Mouse (Mus musculus) splenic B cell, adult 2 months (primary cell): Measurements from ENCODE around the gene Mttp.

Experiments
- DNase-seq: peaks from one replicate; pipeline ENCODE4 v3.0.0-alpha.2; 2011; ENCODE audit warnings: low read depth, low spot score
- H3K27me3 ChIP-seq: 2 replicates; pipeline ENCODE4 v1.6.1; 2012; ENCODE audit warnings: mild to moderate bottlenecking, low read length, moderate library complexity, mixed read lengths; ENCODE audit not compliant: control insufficient read depth, poor library complexity, insufficient read depth, severe bottlenecking
- H3K36me3 ChIP-seq: 2 replicates; pipeline ENCODE4 v1.6.1; 2012; ENCODE audit warnings: mild to moderate bottlenecking, low read length, moderate library complexity, mixed read lengths; ENCODE audit not compliant: control insufficient read depth, poor library complexity, insufficient read depth, severe bottlenecking

The Mttp gene

DNA sequence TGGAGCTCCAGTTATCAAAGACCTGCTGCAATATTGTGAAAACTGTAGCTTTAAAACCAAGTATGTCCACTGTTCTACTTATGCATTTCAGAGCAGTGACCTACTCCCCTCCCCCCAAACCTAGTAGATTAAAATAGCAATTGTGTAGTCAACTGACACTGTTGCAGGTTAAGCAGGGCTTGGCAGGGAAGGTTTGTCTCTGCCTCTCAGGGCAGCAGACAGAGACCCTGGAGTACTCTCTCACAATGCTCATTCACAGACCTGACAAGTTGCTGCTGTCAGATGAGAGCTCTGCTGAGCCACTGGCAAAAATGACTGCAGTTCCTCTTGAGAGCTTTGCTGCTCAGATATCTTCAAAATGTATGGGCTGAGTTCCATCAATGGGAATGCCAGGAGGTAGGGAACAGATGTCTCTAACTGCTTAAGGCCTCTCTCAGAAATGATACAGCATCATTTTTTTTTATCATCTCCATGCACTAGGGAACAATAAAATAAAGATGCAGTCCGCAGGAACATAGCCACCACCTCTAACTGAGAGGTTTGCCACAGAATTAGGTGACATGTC lies 61.6 kb downstream of the Mttp start:
- H3K27me3 ChIP-seq = no peaks in the 10 kb centered on the region
- H3K36me3 ChIP-seq = no peaks in the 10 kb centered on the region
- no peak for DNase-seq

DNA sequence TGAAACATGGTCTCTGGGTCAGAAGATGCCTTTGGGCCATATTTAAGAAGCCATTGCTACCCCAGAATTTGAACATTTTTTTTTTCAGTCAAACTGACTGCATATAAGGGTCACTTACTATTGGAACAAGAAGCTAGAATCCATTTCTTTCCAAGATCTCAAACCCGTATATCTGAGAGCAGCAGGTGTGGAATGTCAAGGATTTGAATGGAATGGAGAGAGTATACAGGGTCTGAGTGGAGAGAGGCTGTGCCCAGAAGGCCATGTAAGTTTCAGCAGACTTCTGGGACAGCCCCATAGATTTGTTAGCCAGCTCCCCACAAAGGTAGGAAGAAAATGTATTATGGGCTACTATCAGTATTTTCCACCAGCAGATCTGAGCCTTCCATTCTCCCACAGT lies 66.1 kb downstream of the Mttp start:
- Histone ChIP-seq H3K36me3 (no peaks in the 10 kb centered on the region), H3K27me3 (no peaks in the 10 kb centered on the region)
- no peak for DNase-seq

DNA sequence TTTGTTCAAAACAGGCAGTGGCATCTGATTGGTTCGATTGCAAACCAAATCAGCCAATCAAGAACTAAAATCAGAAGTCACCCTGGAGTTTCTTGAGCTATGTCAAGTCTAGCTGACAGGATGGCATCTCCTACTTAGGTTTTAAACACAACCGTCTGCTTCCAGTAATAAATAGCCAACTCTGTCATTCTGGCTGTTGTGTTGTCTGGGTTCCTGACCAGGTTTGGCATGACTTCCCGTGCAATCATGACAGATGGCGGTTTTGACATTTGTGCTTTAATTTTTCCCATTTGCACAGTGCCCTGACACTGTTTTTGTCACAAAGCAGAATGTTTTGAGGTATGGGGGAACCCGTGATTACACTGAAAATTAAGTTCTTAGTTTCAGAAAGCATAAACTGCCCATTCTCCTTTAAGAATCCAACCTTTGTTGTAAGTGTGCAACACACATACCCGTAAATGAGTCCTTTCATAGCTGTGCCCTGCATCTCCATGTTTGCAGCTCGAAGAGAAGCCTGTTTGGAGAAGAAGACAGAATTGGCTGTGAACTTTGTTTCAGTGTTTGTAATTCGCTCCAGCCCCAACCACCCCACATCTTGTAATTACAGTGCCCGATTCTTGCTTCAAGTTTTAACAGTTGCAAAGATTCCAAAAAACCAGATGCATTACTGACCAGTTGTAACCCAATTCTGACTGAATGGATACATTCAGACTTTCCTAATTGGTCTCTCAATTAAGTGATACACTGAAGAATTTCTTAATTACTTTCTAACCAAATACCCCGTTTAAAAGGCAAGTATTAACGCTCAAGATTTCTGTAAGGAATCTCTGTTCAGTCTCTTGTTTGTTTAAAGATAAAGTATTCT lies 67.1 kb downstream of the Mttp start:
- no peaks in the 10 kb centered on the region for H3K36me3 ChIP-seq
- no peaks in the 10 kb centered on the region for H3K27me3 ChIP-seq
- DNase-seq = no peak

DNA sequence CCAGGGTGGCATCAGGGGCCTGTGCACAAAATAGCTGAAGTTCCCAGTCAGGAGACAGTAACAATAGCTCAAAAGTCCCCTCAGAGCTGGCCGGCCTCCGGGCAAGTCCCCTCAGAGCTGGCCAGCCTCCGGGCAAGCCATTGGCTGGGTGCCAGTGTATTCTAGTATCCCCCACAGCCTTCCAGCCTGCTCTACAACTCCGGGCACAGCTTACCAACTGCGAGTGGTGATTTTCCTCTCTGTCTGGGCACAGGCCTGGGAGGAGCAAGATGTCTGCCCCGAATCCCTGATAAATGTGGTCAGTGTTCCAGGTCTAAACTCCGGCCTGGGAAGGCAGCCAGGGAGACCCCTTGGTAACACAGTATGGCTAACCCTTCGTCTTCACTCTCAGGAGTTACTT lies 69.6 kb downstream of the Mttp start:
- no peaks in the 10 kb centered on the region for H3K27me3 ChIP-seq
- DNase-seq = no peak
- H3K36me3 ChIP-seq = no peaks in the 10 kb centered on the region

DNA sequence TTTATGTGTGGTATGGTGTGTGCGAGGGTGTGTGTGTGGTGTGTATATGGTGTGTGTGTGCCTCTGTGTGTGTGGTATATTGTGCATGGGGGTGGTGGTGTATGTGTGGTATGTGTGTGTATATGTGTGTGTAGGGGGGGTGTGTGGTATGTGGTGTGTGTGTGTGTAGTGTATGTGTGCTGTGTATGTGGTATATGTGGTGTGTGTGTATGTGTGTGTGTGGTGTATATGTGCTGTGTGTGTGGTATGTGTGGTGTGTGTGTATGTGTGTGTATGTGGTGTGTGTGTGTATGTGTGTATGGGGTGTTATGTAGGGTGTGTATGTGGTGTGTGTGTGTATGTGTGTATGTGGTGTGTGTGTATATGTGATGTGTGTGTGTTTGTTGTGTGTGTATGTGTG lies 70.6 kb downstream of the Mttp start:
- DNase-seq = no peak
- H3K36me3 ChIP-seq = no peaks in the 10 kb centered on the region
- H3K27me3 ChIP-seq = no peaks in the 10 kb centered on the region

DNA sequence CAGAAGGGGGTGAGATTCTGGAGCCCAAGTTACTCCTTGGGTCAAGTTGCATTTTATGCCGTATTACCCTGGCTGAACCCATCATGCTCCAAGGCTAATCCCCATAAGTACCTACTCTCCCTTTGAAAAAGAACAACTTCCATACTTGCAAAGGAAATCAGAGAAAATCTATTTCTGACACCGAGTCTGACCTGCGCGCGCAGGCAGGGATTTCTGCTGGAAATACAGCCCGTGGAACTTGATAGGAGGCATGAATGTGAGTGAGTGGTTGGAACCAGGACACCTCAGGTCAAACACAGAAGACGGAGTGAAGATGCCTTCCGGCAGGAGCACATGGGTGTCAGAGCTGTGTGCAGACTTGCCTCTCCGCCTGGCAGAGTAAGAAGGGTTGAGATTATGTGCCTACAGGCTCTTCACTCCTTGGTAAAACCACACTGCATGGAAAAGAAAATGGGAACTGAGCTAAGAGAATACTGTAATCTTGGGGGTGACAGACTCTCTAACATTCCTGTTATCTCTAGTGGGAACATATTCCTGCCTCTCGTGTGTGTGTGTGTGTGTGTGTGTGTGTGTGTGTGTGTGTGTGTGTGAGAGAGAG lies 73.2 kb downstream of the Mttp start:
- Histone ChIP-seq H3K36me3 (no peaks in the 10 kb centered on the region), H3K27me3 (no peaks in the 10 kb centered on the region)
- no peak for DNase-seq

DNA sequence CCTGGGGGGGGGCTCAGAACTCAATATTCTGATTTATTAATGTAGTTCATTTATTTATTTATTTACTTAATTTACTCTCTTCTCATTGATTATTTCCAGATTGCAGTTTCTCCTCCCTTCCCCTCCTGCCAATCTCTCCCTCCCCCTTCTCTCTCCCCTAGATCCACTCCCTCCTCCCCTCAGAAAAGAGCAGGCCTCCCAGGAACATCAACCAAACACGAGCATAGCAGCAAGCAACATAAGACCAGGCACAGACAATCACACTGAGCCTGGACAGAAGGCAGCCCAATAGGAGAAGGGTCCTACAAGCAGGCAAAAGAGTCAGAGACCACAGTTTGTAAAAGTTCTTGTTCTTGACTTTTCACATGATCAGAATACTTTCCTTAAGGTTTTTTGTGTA lies 73.8 kb downstream of the Mttp start:
- Histone ChIP-seq H3K27me3 (no peaks in the 10 kb centered on the region), H3K36me3 (no peaks in the 10 kb centered on the region)
- no peak for DNase-seq

DNA sequence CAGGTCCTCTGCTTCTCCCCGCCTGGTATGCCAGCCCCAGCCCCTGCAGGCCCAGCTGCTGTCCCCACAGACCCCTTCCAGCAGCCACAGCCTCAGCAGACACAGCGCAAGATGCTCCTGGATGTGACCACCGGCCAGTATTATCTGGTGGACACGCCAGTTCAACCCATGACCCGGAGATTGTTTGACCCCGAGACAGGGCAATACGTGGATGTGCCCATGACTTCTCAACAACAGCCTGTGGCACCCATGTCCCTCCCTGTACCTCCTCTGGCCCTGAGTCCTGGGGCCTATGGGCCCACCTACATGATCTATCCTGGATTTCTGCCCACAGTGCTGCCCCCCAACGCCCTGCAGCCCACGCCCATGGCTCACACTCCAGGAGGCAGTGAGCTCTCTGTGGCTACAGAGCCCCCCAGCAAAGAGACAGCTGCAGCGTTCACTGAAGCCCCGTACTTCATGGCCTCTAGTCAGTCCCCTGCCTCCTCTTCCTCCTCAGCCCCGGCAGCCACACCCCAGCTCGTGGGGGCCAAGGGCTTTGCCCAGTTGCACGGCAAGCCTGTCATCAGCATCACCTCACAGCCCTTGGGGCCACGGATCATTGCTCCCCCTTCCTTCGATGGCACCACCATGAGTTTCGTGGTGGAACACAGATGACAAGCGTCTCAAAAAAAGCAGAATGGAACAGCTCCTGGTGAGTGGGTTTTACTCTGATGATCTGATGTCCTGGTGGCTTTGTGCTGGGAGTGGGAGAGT lies 74.8 kb downstream of the Mttp start:
- Histone ChIP-seq H3K36me3 (no peaks in the 10 kb centered on the region), H3K27me3 (no peaks in the 10 kb centered on the region)
- no peak for DNase-seq

DNA sequence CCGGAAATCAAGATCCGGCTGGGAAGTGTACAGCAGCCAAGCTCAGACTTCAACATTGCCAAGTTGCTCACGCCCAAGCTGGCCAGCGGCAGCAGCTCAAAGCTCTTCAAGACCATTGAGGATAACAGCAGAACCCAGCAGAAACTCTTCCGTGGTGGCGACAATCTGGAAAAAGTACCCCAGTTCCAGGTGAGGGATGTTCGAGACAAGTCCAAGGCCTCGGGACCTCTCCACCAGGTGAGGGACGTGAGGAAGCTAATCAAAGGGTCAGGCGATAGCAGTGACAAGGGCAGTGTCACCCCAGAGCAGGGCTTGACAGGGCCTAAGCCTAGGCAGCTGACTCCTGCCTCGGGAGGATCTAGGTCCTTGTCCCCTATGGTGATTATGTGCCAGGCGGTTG lies 76.7 kb downstream of the Mttp start:
- Histone ChIP-seq H3K27me3 (no peaks in the 10 kb centered on the region), H3K36me3 (no peaks in the 10 kb centered on the region)
- no peak for DNase-seq

DNA sequence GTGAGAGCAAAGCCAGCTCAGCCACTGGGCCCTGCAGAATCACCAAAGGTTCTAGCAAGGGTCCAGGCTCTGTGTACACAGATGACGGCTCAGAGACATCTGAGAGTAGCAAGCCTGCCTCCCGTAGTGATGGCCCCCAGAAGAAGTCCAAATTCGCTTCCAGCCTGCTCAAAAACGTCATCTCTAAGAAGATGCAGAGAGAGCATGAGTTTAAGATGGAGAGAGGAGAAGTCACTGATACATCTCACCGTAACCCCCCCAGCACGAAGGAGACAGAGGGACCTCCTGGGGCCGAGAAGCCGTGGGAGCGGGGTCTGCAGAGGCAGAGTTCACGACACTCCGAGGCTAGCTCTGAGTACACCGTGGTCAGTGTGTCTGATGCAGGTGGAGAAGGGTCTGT lies 77.5 kb downstream of the Mttp start, which contains the start of gene Gm5105:
Gm5105 (minus strand) TSS at position 101 of the 400 bp plus-strand sequence.
- DNase-seq = no peak
- no peaks in the 10 kb centered on the region for H3K27me3 ChIP-seq

DNA sequence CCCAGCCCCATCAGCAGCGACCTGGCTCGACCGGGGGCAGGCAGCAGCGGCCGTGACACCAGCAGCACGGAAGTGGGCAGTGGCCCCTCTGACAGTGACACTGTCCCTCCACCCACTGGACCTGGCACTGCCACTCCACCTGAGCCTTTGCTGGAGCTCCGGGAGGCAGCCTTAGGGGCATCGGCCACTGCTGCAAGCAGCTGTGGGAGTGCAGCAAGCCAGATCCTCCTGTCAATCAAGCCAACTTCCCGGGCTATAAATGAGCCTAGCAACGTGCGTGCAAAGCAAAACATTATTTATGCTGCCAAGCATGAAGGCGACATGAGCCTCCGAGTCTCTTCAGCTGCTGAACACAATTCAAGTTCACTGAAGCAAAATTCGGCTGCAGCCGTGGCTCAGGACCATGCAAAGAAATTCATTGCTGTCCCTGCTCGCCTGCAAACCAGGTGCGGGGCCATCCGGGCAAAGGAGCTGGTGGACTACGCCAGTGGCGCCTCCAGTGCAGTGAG lies 78.4 kb downstream of the Mttp start:
- DNase-seq = no peak
- H3K27me3 ChIP-seq = no peaks in the 10 kb centered on the region

More for the DNA sequence above, 77.5 kb downstream of the Mttp start, which contains the start of gene Gm5105:
- H3K36me3 ChIP-seq = no peaks in the 10 kb centered on the region

DNA sequence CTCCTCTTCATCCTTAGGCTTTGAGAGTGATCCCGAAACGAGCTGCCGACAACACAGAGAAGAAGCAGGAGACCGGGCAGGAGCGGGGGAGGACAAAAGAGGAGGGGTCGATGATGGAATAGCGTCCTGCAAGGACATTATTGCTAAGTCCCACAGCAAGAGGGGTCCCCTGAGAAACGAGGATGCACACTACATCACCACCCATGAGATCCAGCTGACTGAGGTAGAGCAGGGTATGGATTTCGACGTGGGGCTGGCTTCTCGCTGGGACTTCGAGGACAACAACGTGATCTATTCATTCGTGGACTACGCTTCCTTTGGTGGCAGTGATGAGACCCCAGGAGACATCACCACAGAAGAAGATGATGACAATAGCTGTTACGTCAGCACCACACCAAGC lies 78.8 kb downstream of the Mttp start:
- no peaks in the 10 kb centered on the region for H3K36me3 ChIP-seq

More for the DNA sequence above, 78.4 kb downstream of the Mttp start:
- H3K36me3 ChIP-seq = no peaks in the 10 kb centered on the region

DNA sequence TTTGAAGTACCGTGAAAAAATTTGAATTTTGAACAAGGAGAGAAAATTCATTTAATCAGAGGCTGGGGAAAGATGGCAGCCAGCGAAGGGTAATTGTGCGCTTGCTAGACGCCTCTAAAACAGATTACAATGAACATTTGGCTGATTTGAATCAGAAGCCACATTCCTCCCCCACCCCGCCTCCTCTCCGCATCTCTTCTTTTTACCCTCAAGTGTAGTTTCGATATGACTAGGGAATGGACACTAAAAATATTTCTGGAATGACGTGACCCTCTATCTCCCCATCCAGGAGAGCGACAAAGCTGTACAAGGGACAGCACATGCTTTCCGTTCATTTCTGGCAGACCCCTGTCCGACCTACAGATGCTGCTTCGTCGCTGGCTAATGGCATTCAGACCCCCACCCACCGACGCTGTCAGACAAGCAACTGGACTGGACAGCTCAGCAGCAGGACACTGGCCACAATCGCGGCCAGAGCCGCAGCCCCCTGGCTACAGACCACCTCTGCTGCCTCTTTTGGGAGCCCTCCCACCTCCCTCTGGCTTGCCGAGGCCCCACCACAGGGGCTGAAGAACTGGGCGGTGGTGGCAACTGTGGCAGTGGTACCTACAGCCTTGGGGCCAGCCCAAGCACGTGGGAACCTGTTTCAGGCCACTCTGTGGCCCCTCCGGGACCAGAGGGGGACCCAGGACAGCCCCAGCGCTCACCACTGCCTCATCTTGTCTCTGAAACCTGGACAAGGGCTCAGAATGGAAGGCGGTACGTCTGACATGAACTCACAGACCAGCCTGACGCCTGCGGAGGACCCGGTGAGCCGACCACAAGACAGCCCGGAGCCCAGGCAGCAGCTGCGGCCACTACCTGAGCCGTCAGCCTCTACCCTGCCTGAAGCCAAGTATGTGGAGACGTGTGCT lies 79.8 kb downstream of the Mttp start, which contains the start of gene 1110002E22Rik:
1110002E22Rik (plus strand) TSS at position 321 of the 914 bp plus-strand sequence.
- no peak for DNase-seq
- Histone ChIP-seq H3K27me3 (no peaks in the 10 kb centered on the region), H3K36me3 (no peaks in the 10 kb centered on the region)

More for the DNA sequence above, 78.8 kb downstream of the Mttp start:
- no peaks in the 10 kb centered on the region for H3K27me3 ChIP-seq
- no peak for DNase-seq
